Mouse (Mus musculus) common myeloid progenitor, adult 5-6 weeks (primary cell): Measurements from ENCODE around the gene Lrrtm4. TPM values are rescaled to one million over a fixed set of nuclear protein-coding genes. Genes with fewer than 3 reads are reported as not detected.

Experiments used
- ATAC-seq: replicated peaks from 2 replicates; pipeline ENCODE4 v1.8.0; 2016; ENCODE audit warnings: low read depth, mild to moderate bottlenecking, moderate TSS enrichment, inconsistent platforms; ENCODE audit not compliant: poor library complexity, severe bottlenecking
- total RNA-seq: library from RNA; stranded (forward); fragments of 200-1000, 187-1606 nt; gene quantifications from 2 replicates; pipeline ENCODE4 v1.2.3, GENCODE M21; 2017

Gene Lrrtm4
- total RNA-seq, 1 experiment from 2014 or later, result not detected

DNA sequence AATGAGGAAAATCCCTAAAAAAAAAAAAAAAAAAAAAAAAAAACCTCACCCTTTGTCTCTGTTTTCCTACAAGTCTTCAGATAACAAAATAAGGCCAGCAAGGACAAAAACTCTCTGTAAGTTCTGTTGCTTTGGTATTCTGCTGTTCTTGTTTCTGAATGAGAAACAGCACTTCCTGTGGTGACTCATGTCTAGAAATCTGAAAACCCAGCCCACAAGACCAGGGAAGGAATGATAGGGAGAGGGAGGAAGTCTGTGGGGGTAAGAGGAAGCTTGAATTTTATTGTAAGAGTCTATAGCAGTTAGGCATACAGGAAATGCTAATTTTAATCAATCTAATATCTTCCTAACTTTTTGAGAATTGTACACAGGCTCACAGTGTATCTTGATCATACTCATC is 283.2 kb downstream of the Lrrtm4 start:
- ATAC-seq, result peak; percentile 99

GRCm38 (mm10) chr6:80303568-80303967 is 284.9 kb downstream of the Lrrtm4 start:
- ATAC-seq, result peak; percentile 77

GRCm38 (mm10) chr6:80328391-80328790 is 309.7 kb downstream of the Lrrtm4 start:
- ATAC-seq, result no peak

GRCm38 (mm10) chr6:80331751-80332150 is 313.1 kb downstream of the Lrrtm4 start:
- ATAC-seq, result no peak

DNA sequence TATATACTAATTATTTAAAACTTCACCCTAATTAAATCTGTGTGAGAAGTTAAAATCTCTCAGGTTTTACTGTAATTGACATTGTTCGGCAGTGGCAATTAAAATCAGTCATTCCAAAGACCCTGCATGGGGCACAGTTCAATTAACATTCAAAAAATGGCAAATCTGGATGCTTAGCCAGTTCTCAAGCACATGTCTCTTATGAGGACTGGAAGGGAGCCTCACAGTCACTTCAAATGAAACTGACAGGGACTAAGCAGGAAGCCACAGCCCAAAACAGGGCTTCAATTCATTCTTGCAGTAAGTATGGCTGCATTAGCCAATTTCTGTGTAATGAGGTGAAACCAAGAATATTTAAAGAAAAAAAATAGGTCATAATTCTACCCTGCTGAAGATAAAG is 333.6 kb downstream of the Lrrtm4 start:
- no peak for ATAC-seq

DNA sequence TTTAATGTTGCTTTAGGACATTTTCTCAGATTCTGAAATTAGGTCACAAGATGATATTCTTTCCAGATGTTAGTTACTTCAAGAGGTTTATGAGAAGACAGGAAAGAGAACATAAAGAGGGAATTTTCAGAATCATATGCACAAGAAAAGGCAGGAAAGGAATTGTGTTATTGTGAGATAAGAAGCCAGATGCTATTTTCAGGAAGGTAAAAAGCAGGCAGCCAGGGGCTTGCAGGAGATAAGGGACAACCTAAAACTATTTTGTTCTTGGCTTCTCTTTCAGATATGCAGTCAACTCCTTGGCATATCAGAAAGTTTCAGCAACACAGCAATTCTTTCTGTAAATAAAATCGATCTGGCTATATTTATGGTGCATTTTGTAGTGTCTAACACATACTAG is 338.4 kb downstream of the Lrrtm4 start:
- ATAC-seq, result peak; percentile 42; the same call in 1 of the 2 replicates

- ATAC-seq, result no peak
These were observed 344.9 kb downstream of the Lrrtm4 start for GRCm38 (mm10) chr6:80363593-80363992.

- ATAC-seq, result no peak
These were observed 347.9 kb downstream of the Lrrtm4 start for GRCm38 (mm10) chr6:80366532-80366931.

- no peak for ATAC-seq
These were observed 370.9 kb downstream of the Lrrtm4 start for GRCm38 (mm10) chr6:80389571-80389970.

DNA sequence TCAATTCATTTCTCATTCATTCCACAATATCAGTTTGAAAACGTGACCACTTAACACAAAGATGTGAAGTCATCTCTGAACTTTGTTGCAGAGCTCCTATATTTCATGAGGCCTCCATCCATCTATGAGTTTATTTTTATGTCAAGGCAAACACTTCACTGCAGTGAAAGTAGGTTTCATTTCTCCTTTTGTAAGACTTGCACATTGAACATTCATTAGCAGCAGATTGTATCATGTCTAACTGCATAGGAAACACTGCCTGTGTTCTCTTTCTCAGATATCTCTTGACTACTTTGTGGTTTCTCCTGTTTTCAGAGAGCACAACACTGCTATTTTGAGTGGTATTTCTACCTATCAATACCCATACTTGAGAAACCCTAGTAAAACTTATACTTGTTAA is 388.1 kb downstream of the Lrrtm4 start:
- peak; percentile 84 for ATAC-seq

DNA sequence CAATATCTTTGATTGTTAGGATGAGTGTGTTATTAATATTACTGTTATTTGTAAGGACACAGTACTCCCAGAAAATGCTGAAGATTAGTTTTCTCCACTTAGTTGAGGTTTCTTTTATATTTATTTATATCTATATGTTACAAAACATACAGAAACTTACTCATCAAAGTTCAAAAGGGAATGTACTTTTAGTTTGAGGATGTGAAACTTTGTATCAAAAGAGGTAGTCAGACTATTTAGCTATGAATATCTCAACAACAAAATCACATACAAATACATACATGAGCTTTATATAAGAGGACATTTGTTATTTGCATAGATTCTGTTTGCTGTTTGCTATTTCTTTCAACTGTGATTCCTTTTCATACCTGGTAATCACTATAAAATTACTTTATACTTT is 421.5 kb downstream of the Lrrtm4 start:
- ATAC-seq, result no peak

- no peak for ATAC-seq
These were observed 451.9 kb downstream of the Lrrtm4 start for GRCm38 (mm10) chr6:80470546-80470945.

DNA sequence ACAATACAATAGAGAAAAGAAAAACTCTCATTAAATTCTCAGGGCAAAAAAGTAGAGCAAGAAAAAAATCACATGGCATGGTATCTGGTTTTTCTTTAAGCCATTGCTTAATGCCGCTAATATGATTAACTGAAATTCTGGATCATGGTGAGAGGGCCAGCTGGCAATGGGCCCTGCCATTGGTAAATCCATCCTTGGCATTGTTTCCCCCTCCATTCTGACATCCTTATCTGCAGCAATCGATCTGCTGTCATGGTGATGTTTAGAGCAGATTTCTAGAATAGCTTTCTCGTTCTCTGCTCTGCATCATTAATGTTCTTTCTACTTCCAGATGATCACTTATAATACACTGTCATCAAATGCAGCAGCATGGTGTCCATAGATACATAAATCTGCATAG is 457.5 kb downstream of the Lrrtm4 start:
- no peak for ATAC-seq

DNA sequence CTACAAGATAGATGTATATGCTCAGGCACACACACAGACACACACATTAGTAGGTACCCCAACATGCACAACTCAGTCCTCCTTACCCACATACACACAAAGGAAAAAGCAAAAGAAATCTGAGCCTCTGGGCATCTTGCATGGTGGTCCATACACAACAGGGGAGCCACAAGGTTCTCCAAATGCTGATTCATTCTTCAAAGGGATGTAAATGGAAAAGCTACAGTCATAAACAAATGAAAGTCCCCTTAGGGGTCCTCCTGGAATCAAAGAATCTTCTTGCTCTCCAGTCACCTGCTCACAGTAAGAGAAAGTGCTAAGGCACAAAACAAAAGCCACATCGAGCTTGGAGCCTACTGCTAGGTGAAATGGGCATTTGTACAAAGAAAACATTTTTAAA is 526.3 kb downstream of the Lrrtm4 start:
- ATAC-seq, result no peak

DNA sequence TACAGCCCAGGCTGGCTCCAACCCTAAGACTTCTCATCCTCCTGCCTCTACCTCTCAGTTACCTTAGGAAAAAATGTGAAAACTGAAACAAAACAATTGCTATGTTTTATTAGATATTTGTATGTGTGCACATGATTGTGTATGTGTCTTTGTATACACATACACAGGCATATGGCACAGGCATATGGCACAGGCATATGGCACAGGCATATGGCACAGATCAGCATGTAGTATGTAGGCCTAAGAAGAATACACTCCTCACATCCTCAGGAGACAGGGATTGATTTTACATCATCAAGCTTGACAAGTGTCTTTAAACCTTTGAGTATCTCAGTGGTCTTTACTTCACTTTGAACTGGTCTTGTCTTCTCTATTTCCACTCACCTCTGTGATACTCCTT is 531.2 kb downstream of the Lrrtm4 start:
- ATAC-seq, result no peak

DNA sequence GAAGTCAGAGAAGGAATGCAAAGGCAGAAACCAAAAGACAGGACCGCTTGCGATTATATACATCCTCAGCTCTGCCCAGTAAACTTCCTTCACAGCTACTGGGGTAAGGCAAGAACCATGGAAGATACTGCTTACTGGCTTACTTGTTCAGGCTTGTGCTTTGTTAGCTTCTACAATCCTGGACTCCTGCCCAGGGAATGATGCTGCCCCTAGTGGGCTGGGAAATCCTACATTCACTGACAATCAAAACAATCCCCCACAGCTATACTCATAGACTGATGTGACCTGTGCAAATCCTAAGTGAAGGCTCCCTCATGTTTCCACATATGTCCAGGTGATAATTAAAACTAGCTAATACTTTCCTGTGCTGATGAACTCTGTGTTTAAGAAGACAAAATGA is 534.7 kb downstream of the Lrrtm4 start:
- no peak for ATAC-seq

DNA sequence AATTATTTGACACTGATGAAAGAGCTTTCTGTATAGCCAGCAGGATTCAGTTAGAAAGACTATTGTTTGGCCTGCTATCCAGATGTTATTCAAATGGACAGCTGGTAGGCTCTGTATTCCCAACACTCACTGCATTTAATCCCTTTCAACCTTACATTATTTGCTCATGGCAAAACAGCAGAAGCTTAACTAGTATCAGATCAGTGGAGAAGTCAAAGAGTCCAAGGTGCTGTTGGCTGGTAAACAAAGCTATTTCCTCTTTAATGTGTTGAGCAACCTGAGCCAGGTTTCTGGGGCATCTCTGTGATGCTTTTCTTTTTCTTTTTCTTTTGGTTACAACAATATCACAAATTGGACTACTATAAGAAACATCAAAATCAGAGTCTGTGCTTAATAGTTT is 536.3 kb downstream of the Lrrtm4 start:
- ATAC-seq, result no peak

DNA sequence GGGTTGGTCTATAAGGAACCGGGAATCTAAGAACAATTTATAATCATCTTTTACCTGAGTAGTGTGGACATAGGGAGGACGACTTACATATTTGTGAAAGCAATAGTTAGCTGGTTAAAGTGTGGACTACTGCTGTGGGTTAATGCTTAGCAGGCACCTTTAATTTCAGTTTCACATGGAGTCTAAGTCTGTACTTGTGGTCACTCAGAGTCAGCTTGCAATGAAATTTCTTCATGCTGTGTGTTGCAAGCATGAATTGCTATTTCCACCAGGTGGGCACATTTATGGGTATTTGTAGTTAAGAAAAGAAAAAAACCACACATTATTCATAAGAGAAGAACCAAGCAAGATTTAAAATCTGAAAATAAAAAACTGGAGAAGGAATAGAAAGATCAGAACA is 558.5 kb downstream of the Lrrtm4 start:
- peak; percentile 71 for ATAC-seq

DNA sequence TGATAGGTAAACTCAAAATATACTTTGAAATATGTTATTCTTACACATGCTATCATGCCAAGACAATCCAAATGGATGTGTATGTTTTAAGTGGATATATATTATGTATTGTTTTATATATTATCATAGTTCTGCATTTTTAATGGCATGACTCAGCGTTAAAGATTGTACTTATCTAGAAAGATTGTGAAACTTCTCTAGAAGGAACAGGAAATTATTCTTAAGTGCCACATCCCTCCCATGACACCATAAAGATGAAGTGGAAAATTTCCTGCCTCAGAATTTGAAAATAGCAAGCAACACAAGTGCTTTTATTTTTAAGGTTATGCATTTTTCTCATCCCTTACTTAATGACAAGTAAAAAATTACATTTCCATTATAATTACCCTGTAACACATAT is 563.5 kb downstream of the Lrrtm4 start:
- ATAC-seq, result peak; percentile 92

GRCm38 (mm10) chr6:80589776-80590175 is 571.1 kb downstream of the Lrrtm4 start:
- ATAC-seq, result no peak

DNA sequence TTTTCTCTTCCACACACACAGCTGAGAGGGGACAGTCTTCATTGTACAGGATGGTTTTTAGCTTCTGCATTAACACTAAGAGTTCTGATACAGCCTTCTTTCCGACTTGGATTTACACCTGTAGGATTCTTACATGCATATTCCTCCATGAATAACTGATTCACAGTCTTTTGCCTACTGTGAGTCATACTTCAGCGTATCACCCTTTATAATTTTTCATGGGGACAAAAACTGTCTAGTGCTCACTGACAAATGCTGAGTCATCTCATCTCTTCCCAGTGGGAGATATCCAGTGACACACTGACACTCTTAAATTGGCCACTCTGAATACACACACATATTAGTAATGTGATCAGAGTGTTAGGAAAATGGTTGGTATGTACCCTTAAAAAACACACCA is 600.8 kb downstream of the Lrrtm4 start:
- ATAC-seq, result no peak

GRCm38 (mm10) chr6:80622676-80623334 is 604.1 kb downstream of the Lrrtm4 start:
- ATAC-seq, result no peak
